In genomic region chr15:79092284-79092683, GRCm38 (mm10) we compare ENCODE assay signal across 20 mouse cellular contexts. TPM values are rescaled to one million over a fixed set of nuclear protein-coding genes. Genes with fewer than 3 reads are reported as not detected.
DNase-seq lines count a peak whose midpoint lies in the region; ATAC-seq and TF ChIP-seq lines count a peak whose summit lies in the region.
"Had no signal": no experiment of that assay in that cellular context is flagged by ENCODE, and none has a peak within 500 bp of the region (broad histone marks: within the 10 kb centered on the region; RNA-seq: fewer than 3 reads in every experiment).

No protein-coding gene starts in this region.

- H3K9ac ChIP-seq in intestine, embryonic 15.5 days, result no peak overlapping the region
- H3K9ac ChIP-seq in stomach, postnatal 0 days (ENCODE audit: low read length), result no peak overlapping the region
- no peak overlapping the region for H3K9ac ChIP-seq in forebrain, embryonic 15.5 days (replicated peaks)
- H3K9ac ChIP-seq: embryonic facial prominence, embryonic 12.5 days; forebrain, embryonic 12.5 days; forebrain, postnatal 0 days; hindbrain, embryonic 14.5 days had no signal

- no peak for TF ChIP-seq CTCF in gastrocnemius, adult 2 months (IDR thresholded peaks at IDR 0.05)
- TF ChIP-seq CTCF in stomach, postnatal 0 days (IDR thresholded peaks at IDR 0.05; ENCODE audit: low read depth), result no peak

- peaks cover 8% of the 10 kb centered on the region for H3K4me1 ChIP-seq in intestine, embryonic 15.5 days (replicated peaks)
- H3K4me1 ChIP-seq in stomach, postnatal 0 days (replicated peaks; ENCODE audit: control insufficient read depth, insufficient read depth), result peaks cover 5% of the 10 kb centered on the region
- H3K4me1 ChIP-seq in forebrain, embryonic 15.5 days, result no peaks in the 10 kb centered on the region
- H3K4me1 ChIP-seq: forebrain, embryonic 12.5 days had no signal

- 68% methylated on average over 6 of the region's 6 CpGs for WGBS in intestine, embryonic 15.5 days
- WGBS in stomach, postnatal 0 days, result 57% methylated on average over 6 of the region's 6 CpGs
- WGBS in forebrain, embryonic 15.5 days, result 95% methylated on average over 6 of the region's 6 CpGs

- no peak overlapping the region for H3K4me3 ChIP-seq in gastrocnemius, adult 2 months
- H3K4me3 ChIP-seq in intestine, embryonic 15.5 days (replicated peaks), result no peak overlapping the region
- no peak overlapping the region for H3K4me3 ChIP-seq in stomach, postnatal 0 days (ENCODE audit: low read depth, low read length)
- no peak overlapping the region for H3K4me3 ChIP-seq in forebrain, embryonic 15.5 days
- H3K4me3 ChIP-seq: embryonic facial prominence, embryonic 12.5 days; forebrain, embryonic 12.5 days had no signal

- no peak for TF ChIP-seq EP300 in stomach, postnatal 0 days (optimal IDR thresholded peaks at IDR 0.05)

- no peaks in the 10 kb centered on the region for H3K27me3 ChIP-seq in intestine, embryonic 15.5 days (replicated peaks)
- no peaks in the 10 kb centered on the region for H3K27me3 ChIP-seq in stomach, postnatal 0 days (ENCODE audit: control insufficient read depth, insufficient read depth, low read length)
- no peaks in the 10 kb centered on the region for H3K27me3 ChIP-seq in forebrain, embryonic 15.5 days
- H3K27me3 ChIP-seq: embryonic facial prominence, embryonic 12.5 days; forebrain, embryonic 12.5 days had no signal

- H3K4me2 ChIP-seq in intestine, embryonic 15.5 days (replicated peaks), result no peak overlapping the region
- H3K4me2 ChIP-seq in stomach, postnatal 0 days (replicated peaks; ENCODE audit: low read depth), result no peak overlapping the region
- no peak overlapping the region for H3K4me2 ChIP-seq in forebrain, embryonic 15.5 days (replicated peaks)
- H3K4me2 ChIP-seq: embryonic facial prominence, embryonic 12.5 days; forebrain, embryonic 12.5 days; hindbrain, embryonic 14.5 days had no signal

- intact Hi-C loops in gastrocnemius, adult 2 months (cut with DNase I), result loop anchor here (2.0 to 5.0 kb wide), 2 partner anchors 35 to 57 kb away; no protein-coding TSS in a partner anchor
- intact Hi-C loops in gastrocnemius, postnatal 14 days (cut with DNase I; ENCODE audit: low total_unique reads), result loop anchor here (5.0 kb wide), 2 partner anchors 35 to 55 kb away; no protein-coding TSS in a partner anchor

- H3K36me3 ChIP-seq in intestine, embryonic 15.5 days, result peaks cover 32% of the 10 kb centered on the region
- peaks cover 8% of the 10 kb centered on the region; the same call in 1 of the 2 replicates for H3K36me3 ChIP-seq in stomach, postnatal 0 days (ENCODE audit: control insufficient read depth, insufficient read depth, low read length)
- peaks cover 72% of the 10 kb centered on the region for H3K36me3 ChIP-seq in forebrain, embryonic 15.5 days

- H3K27ac ChIP-seq in gastrocnemius, adult 2 months, result 0 out of 2 replicates have a peak overlapping the region, but pooled peaks have one; percentile 20
- 0 out of 2 replicates have a peak overlapping the region, but pooled peaks have one; percentile 29 for H3K27ac ChIP-seq in intestine, embryonic 15.5 days
- peak overlapping the region; percentile 35; the same call in 1 of the 2 replicates for H3K27ac ChIP-seq in stomach, postnatal 0 days (replicated peaks)
- no peak overlapping the region for H3K27ac ChIP-seq in forebrain, embryonic 15.5 days (replicated peaks)
- H3K27ac ChIP-seq: embryonic facial prominence, embryonic 12.5 days; forebrain, embryonic 12.5 days; hindbrain, embryonic 14.5 days had no signal

- no peak for DNase-seq in gastrocnemius, adult 2 months
- no peak for DNase-seq in gastrocnemius, postnatal 14 days
- peak; percentile 57 for DNase-seq in layer of hippocampus, adult 9-11 months
- no peak for DNase-seq in layer of hippocampus, adult 11-12 months (ENCODE audit: low spot score)
- DNase-seq in stomach, postnatal 0 days (ENCODE audit: low spot score), result no peak
- DNase-seq in cerebellum, postnatal 4 days (ENCODE audit: low spot score in 2 of 2), result no peak
- DNase-seq: adrenal gland, postnatal 14 days; cerebellum, adult 2 months; cerebellum, postnatal 10 days; embryo, embryonic 11 days; forebrain, postnatal 0 days; gastrocnemius, postnatal 36 days; heart, adult 11 months; heart, postnatal 10 days; kidney, adult 18-20 months had no signal

- no peak for ATAC-seq in intestine, embryonic 15.5 days
- ATAC-seq in stomach, postnatal 0 days (ENCODE audit: low FRiP score, low TSS enrichment), result no peak
- no peak for ATAC-seq in forebrain, embryonic 15.5 days (replicated peaks)

- no peaks in the 10 kb centered on the region for H3K9me3 ChIP-seq in intestine, embryonic 15.5 days
- no peaks in the 10 kb centered on the region for H3K9me3 ChIP-seq in stomach, postnatal 0 days (ENCODE audit: control insufficient read depth, low read length)
- no peaks in the 10 kb centered on the region for H3K9me3 ChIP-seq in forebrain, embryonic 15.5 days
- H3K9me3 ChIP-seq: embryonic facial prominence, embryonic 12.5 days; forebrain, embryonic 12.5 days had no signal

RNA-seq across cellular contexts. Expression of gene Micall1, which starts 16.4 kb away (rescaled TPM):
- 10 to 100 TPM; 11.2 to 14.5 TPM for total RNA-seq in gastrocnemius, adult 2 months (2021)
- 10 to 100 TPM; 14.4 to 15.8 TPM for total RNA-seq in gastrocnemius, postnatal 14 days (2021)
- polyA plus RNA-seq in intestine, embryonic 15.5 days (2015; fragmentation: Nextera tagmentation; extraction: Ambion mirVana), result 8.3 TPM in 2 replicates
- 7.0 and 7.8 TPM in 2 replicates for polyA plus RNA-seq in stomach, postnatal 0 days (2015; fragmentation: Nextera tagmentation; extraction: Ambion mirVana)
- 8.0 and 9.7 TPM in 2 replicates for polyA plus RNA-seq in forebrain, embryonic 15.5 days (2015; fragmentation: Nextera tagmentation; extraction: Ambion mirVana)

RNA-seq across cellular contexts. Expression of gene Eif3l, which starts 17.3 kb away (rescaled TPM):
- 10 to 100 TPM; 53.6 to 54.0 TPM for total RNA-seq in gastrocnemius, adult 2 months (2021)
- total RNA-seq in gastrocnemius, postnatal 14 days (2021), result 10 to 100 TPM; 65.8 to 69.7 TPM
- polyA plus RNA-seq in intestine, embryonic 15.5 days (2015; fragmentation: Nextera tagmentation; extraction: Ambion mirVana), result 229 and 241 TPM in 2 replicates
- polyA plus RNA-seq in stomach, postnatal 0 days (2015; fragmentation: Nextera tagmentation; extraction: Ambion mirVana), result 132 and 135 TPM in 2 replicates
- 192 and 195 TPM in 2 replicates for polyA plus RNA-seq in forebrain, embryonic 15.5 days (2015; fragmentation: Nextera tagmentation; extraction: Ambion mirVana)

RNA-seq across cellular contexts. Expression of gene Ankrd54, which starts 29.6 kb away (rescaled TPM):
- 1 to 10 TPM; 4.5 to 5.1 TPM for total RNA-seq in gastrocnemius, adult 2 months (2021)
- 1 to 10 TPM; 5.4 to 6.1 TPM for total RNA-seq in gastrocnemius, postnatal 14 days (2021)
- polyA plus RNA-seq in intestine, embryonic 15.5 days (2015; fragmentation: Nextera tagmentation; extraction: Ambion mirVana), result 53.5 and 56.2 TPM in 2 replicates
- polyA plus RNA-seq in stomach, postnatal 0 days (2015; fragmentation: Nextera tagmentation; extraction: Ambion mirVana), result 27.1 and 28.0 TPM in 2 replicates
- polyA plus RNA-seq in forebrain, embryonic 15.5 days (2015; fragmentation: Nextera tagmentation; extraction: Ambion mirVana), result 61.6 and 65.5 TPM in 2 replicates

RNA-seq across cellular contexts. Expression of gene Polr2f, which starts 48.5 kb away (rescaled TPM):
- total RNA-seq in gastrocnemius, adult 2 months (2021), result 10 to 100 TPM; 61.0 to 87.7 TPM
- total RNA-seq in gastrocnemius, postnatal 14 days (2021), result 10 to 100 TPM; 62.4 to 74.9 TPM
- 311 and 328 TPM in 2 replicates for polyA plus RNA-seq in intestine, embryonic 15.5 days (2015; fragmentation: Nextera tagmentation; extraction: Ambion mirVana)
- polyA plus RNA-seq in stomach, postnatal 0 days (2015; fragmentation: Nextera tagmentation; extraction: Ambion mirVana), result 308 and 320 TPM in 2 replicates
- polyA plus RNA-seq in forebrain, embryonic 15.5 days (2015; fragmentation: Nextera tagmentation; extraction: Ambion mirVana), result 293 and 308 TPM in 2 replicates

RNA-seq across cellular contexts. Expression of gene 1700088E04Rik, which starts 48.8 kb away (rescaled TPM):
- 1 to 10 TPM; 1.1 to 1.2 TPM for total RNA-seq in gastrocnemius, adult 2 months (2021)
- total RNA-seq in gastrocnemius, postnatal 14 days (2021), result 1 to 10 TPM in 1 of 2 experiments, under 1 TPM in 1; 0.43 to 1.1 TPM
- 4.5 and 5.7 TPM in 2 replicates for polyA plus RNA-seq in intestine, embryonic 15.5 days (2015; fragmentation: Nextera tagmentation; extraction: Ambion mirVana)
- polyA plus RNA-seq in stomach, postnatal 0 days (2015; fragmentation: Nextera tagmentation; extraction: Ambion mirVana), result 6.4 and 7.9 TPM in 2 replicates
- polyA plus RNA-seq in forebrain, embryonic 15.5 days (2015; fragmentation: Nextera tagmentation; extraction: Ambion mirVana), result 11.9 and 16.8 TPM in 2 replicates
